Mouse (Mus musculus): Measurements from ENCODE around the gene Phc1. TPM values are rescaled to one million over a fixed set of nuclear protein-coding genes. Genes with fewer than 3 reads are reported as not detected.

Gene Phc1
- polyA plus RNA-seq, 1 experiment from 2014 or later, result 17.1 TPM

GRCm38 (mm10) chr6:122343719-122344118 is 3.4 kb upstream of the Phc1 start:
- H3K36me3 ChIP-seq (ENCODE audit: control insufficient read depth, insufficient read depth, low read length), result no peaks in the 10 kb centered on the region
- ATAC-seq (replicated peaks; ENCODE audit: insufficient number of reproducible peaks, low FRiP score, low TSS enrichment), result no peak
- WGBS (ENCODE audit: insufficient replicate concordance), result 24% methylated on average over 10 of the region's 10 CpGs
- peaks cover 21% of the 10 kb centered on the region for H3K4me1 ChIP-seq (ENCODE audit: control insufficient read depth, insufficient read depth, low read length)
- no peak overlapping the region for H3K4me3 ChIP-seq (ENCODE audit: low read depth, low read length)
- no peaks in the 10 kb centered on the region for H3K27me3 ChIP-seq (ENCODE audit: control insufficient read depth, insufficient read depth, low read length)
- H3K27ac ChIP-seq (ENCODE audit: low read depth, low read length), result no peak overlapping the region
- peak overlapping the region; percentile 17; the same call in 1 of the 2 replicates for H3K4me2 ChIP-seq
- H3K9ac ChIP-seq (ENCODE audit: low read depth, low read length), result no peak overlapping the region
- H3K9me3 ChIP-seq (replicated peaks; ENCODE audit: control insufficient read depth, low read length), result no peaks in the 10 kb centered on the region

DNA sequence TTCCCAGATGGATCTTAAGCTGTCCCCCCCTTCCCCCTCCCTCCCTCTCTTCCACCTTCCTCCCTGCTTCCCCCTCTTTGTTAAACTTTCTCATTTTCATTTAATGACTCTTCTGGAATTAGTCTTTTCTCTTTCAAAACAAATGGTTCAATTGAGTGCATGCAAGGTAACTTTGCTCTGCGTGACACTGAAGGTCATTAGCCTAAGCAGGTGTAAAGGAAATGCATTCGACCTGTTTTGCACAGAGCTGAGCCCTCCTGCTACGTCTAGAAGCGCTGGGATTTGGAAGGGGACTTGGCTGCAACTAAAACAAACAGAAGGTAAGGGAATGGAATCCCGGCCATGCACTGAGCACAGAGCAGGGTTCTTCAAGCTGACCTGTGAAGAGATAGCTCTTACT is 1.8 kb upstream of the Phc1 start:
- Histone ChIP-seq H3K4me1 (ENCODE audit: control insufficient read depth, insufficient read depth, low read length) (peaks cover 21% of the 10 kb centered on the region), H3K9me3 (replicated peaks; ENCODE audit: control insufficient read depth, low read length) (no peaks in the 10 kb centered on the region), H3K9ac (ENCODE audit: low read depth, low read length) (no peak overlapping the region), H3K4me2 (no peak overlapping the region), H3K4me3 (ENCODE audit: low read depth, low read length) (no peak overlapping the region), H3K36me3 (ENCODE audit: control insufficient read depth, insufficient read depth, low read length) (no peaks in the 10 kb centered on the region), H3K27me3 (ENCODE audit: control insufficient read depth, insufficient read depth, low read length) (no peaks in the 10 kb centered on the region), H3K27ac (ENCODE audit: low read depth, low read length) (no peak overlapping the region)
- no peak for ATAC-seq (replicated peaks; ENCODE audit: insufficient number of reproducible peaks, low FRiP score, low TSS enrichment)
- 22% methylated on average over 5 of the region's 5 CpGs for WGBS (ENCODE audit: insufficient replicate concordance)

- Histone ChIP-seq H3K9ac (ENCODE audit: low read depth, low read length) (no peak overlapping the region), H3K9me3 (replicated peaks; ENCODE audit: control insufficient read depth, low read length) (no peaks in the 10 kb centered on the region), H3K27ac (ENCODE audit: low read depth, low read length) (peak overlapping the region; percentile 91; the same call in 1 of the 2 replicates), H3K27me3 (ENCODE audit: control insufficient read depth, insufficient read depth, low read length) (no peaks in the 10 kb centered on the region), H3K4me1 (ENCODE audit: control insufficient read depth, insufficient read depth, low read length) (peaks cover 21% of the 10 kb centered on the region), H3K36me3 (ENCODE audit: control insufficient read depth, insufficient read depth, low read length) (peaks cover 2% of the 10 kb centered on the region; the same call in 1 of the 2 replicates), H3K4me3 (ENCODE audit: low read depth, low read length) (no peak overlapping the region), H3K4me2 (no peak overlapping the region)
- 49% methylated on average over 7 of the region's 7 CpGs for WGBS (ENCODE audit: insufficient replicate concordance)
- ATAC-seq (replicated peaks; ENCODE audit: insufficient number of reproducible peaks, low FRiP score, low TSS enrichment), result no peak
These were observed 863 bp upstream of the Phc1 start for GRCm38 (mm10) chr6:122341038-122341810.

DNA sequence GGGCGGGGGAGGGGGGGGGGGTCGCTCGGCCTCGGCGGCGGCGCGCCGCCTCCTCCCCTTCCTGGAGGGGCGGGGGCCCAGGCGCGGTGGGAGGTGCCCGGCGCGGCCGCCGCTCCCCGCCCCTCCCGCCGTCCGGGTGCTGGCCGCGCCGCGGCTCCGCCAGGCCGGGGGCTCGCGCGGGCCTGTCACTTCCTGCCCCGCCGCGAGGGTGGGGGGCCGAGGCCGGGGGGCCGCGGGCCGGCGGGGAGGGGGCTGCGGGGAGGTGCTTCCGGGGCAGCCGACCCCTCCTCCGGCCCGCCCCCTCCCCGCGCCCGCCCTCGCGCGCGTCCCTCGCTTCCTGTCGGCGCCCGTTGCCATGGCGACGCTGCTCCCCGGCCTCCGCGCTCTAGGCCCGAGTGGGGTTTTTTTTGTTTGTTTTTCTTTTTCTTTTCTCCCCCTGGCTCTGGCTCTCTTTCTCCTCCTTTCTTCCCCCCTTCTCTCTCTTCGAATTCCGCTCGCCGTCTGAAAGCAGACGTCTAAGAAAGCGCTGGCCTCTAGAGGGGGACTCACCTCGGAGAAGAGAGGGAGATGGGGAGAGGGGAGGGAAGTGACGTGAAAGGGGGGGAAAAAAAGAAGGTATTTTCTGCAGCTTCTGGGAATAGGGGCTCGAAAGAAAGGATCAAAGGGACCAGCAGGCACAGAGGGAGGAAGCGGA is 566 bp downstream of the Phc1 start:
- Histone ChIP-seq H3K4me2 (peak overlapping the region; percentile 60), H3K9me3 (replicated peaks; ENCODE audit: control insufficient read depth, low read length) (no peaks in the 10 kb centered on the region), H3K4me3 (ENCODE audit: low read depth, low read length) (peak overlapping the region; percentile 76), H3K27me3 (ENCODE audit: control insufficient read depth, insufficient read depth, low read length) (no peaks in the 10 kb centered on the region), H3K27ac (ENCODE audit: low read depth, low read length) (peak overlapping the region; percentile 91), H3K36me3 (ENCODE audit: control insufficient read depth, insufficient read depth, low read length) (peaks cover 5% of the 10 kb centered on the region), H3K4me1 (ENCODE audit: control insufficient read depth, insufficient read depth, low read length) (peaks cover 8% of the 10 kb centered on the region), H3K9ac (ENCODE audit: low read depth, low read length) (peak overlapping the region; percentile 79)
- ATAC-seq (replicated peaks; ENCODE audit: insufficient number of reproducible peaks, low FRiP score, low TSS enrichment), result peak; percentile 88
- WGBS (ENCODE audit: insufficient replicate concordance), result 0% methylated on average over 33 of the region's 71 CpGs

DNA sequence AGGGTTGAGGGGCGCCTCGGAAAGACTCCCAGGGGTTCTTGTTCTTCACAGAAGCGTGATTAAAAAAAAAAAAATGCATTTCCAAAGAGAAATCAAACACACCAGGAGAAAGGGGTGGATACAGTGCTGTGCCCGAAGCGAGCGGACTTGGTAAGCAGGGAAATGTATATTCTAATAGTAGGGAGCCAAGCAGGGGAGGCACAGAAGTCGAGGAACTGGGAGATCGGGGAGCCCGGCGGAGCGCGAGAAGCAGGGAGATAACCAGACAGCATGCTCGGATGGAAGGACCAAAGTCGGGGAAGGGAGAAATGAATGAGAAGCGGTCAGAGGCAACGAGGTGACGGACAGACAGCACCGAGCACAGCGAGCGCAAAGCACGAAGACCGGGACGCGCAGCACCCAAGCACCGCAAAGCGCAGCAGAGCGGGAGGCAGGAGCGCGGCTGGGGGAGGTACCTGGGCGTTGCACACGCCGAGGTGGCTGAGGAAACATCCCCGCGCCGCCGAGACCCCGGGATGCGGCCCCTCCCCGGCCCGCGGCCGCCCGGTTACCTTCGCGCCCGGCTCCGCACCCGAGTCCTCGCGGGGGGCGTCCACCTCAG is 1.2 kb downstream of the Phc1 start:
- peak overlapping the region; percentile 91 for H3K27ac ChIP-seq (ENCODE audit: low read depth, low read length)
- H3K27me3 ChIP-seq (ENCODE audit: control insufficient read depth, insufficient read depth, low read length), result no peaks in the 10 kb centered on the region
- peaks cover 3% of the 10 kb centered on the region for H3K4me1 ChIP-seq (ENCODE audit: control insufficient read depth, insufficient read depth, low read length)
- no peaks in the 10 kb centered on the region for H3K9me3 ChIP-seq (replicated peaks; ENCODE audit: control insufficient read depth, low read length)
- peak overlapping the region; percentile 79 for H3K9ac ChIP-seq (ENCODE audit: low read depth, low read length)
- ATAC-seq (replicated peaks; ENCODE audit: insufficient number of reproducible peaks, low FRiP score, low TSS enrichment), result peak; percentile 77
- H3K4me3 ChIP-seq (ENCODE audit: low read depth, low read length), result peak overlapping the region; percentile 76
- H3K4me2 ChIP-seq, result peak overlapping the region; percentile 60
- peaks cover 8% of the 10 kb centered on the region for H3K36me3 ChIP-seq (ENCODE audit: control insufficient read depth, insufficient read depth, low read length)
- WGBS (ENCODE audit: insufficient replicate concordance), result under 1% methylated on average over 37 of the region's 51 CpGs

DNA sequence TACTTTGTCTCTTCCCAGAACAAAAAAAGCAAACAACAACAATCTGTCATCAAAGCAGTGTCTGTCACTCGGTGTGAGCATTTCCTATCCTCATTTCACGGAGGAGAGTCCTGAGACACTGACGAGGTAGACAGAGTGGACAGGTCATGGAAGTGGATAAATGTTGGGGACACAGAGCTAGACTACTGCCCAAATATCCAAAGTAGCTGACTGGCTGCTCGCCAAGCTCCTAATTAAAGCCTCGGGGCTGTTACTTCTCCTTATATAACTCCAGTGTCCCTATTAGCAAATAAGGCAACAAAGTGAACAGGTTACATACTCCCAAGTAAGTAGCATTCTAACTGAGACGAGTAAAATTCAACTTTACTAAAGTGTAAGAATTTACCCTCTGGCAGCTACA is 2.8 kb downstream of the Phc1 start:
- WGBS (ENCODE audit: insufficient replicate concordance), result 56% methylated on average over 6 of the region's 6 CpGs
- Histone ChIP-seq H3K27me3 (ENCODE audit: control insufficient read depth, insufficient read depth, low read length) (no peaks in the 10 kb centered on the region), H3K9me3 (replicated peaks; ENCODE audit: control insufficient read depth, low read length) (no peaks in the 10 kb centered on the region), H3K4me2 (no peak overlapping the region), H3K4me3 (ENCODE audit: low read depth, low read length) (no peak overlapping the region), H3K4me1 (ENCODE audit: control insufficient read depth, insufficient read depth, low read length) (no peaks in the 10 kb centered on the region; the same call in 1 of the 2 replicates), H3K9ac (ENCODE audit: low read depth, low read length) (no peak overlapping the region), H3K36me3 (ENCODE audit: control insufficient read depth, insufficient read depth, low read length) (peaks cover 17% of the 10 kb centered on the region), H3K27ac (ENCODE audit: low read depth, low read length) (no peak overlapping the region)
- no peak for ATAC-seq (replicated peaks; ENCODE audit: insufficient number of reproducible peaks, low FRiP score, low TSS enrichment)

- Histone ChIP-seq H3K9me3 (replicated peaks; ENCODE audit: control insufficient read depth, low read length) (no peaks in the 10 kb centered on the region), H3K4me2 (no peak overlapping the region), H3K9ac (ENCODE audit: low read depth, low read length) (no peak overlapping the region), H3K4me1 (ENCODE audit: control insufficient read depth, insufficient read depth, low read length) (no peaks in the 10 kb centered on the region; the same call in 1 of the 2 replicates), H3K27me3 (ENCODE audit: control insufficient read depth, insufficient read depth, low read length) (no peaks in the 10 kb centered on the region), H3K27ac (ENCODE audit: low read depth, low read length) (no peak overlapping the region), H3K4me3 (ENCODE audit: low read depth, low read length) (no peak overlapping the region), H3K36me3 (ENCODE audit: control insufficient read depth, insufficient read depth, low read length) (peaks cover 23% of the 10 kb centered on the region)
- ATAC-seq (replicated peaks; ENCODE audit: insufficient number of reproducible peaks, low FRiP score, low TSS enrichment), result no peak
- WGBS (ENCODE audit: insufficient replicate concordance), result 77% methylated on average over 7 of the region's 7 CpGs
These were observed 5.5 kb downstream of the Phc1 start for GRCm38 (mm10) chr6:122334786-122335340.

- Histone ChIP-seq H3K4me2 (no peak overlapping the region), H3K4me1 (ENCODE audit: control insufficient read depth, insufficient read depth, low read length) (no peaks in the 10 kb centered on the region; the same call in 1 of the 2 replicates), H3K9me3 (replicated peaks; ENCODE audit: control insufficient read depth, low read length) (no peaks in the 10 kb centered on the region), H3K27me3 (ENCODE audit: control insufficient read depth, insufficient read depth, low read length) (no peaks in the 10 kb centered on the region), H3K9ac (ENCODE audit: low read depth, low read length) (no peak overlapping the region), H3K36me3 (ENCODE audit: control insufficient read depth, insufficient read depth, low read length) (peaks cover 32% of the 10 kb centered on the region), H3K4me3 (ENCODE audit: low read depth, low read length) (no peak overlapping the region), H3K27ac (ENCODE audit: low read depth, low read length) (no peak overlapping the region)
- 85% methylated on average over 13 of the region's 13 CpGs for WGBS (ENCODE audit: insufficient replicate concordance)
- ATAC-seq (replicated peaks; ENCODE audit: insufficient number of reproducible peaks, low FRiP score, low TSS enrichment), result no peak
These were observed 7.2 kb downstream of the Phc1 start for GRCm38 (mm10) chr6:122333081-122333612.
